Mouse (Mus musculus) intestine, embryonic 16.5 days (tissue): Measurements from ENCODE around the gene Ssmem1. TPM values are rescaled to one million over a fixed set of nuclear protein-coding genes. Genes with fewer than 3 reads are reported as not detected.

Experiments used
- ATAC-seq: fragments of 200-750 bp; cut with Nextera tagmentation; 2 replicates; pipeline ENCODE4 v1.8.0; 2017; ENCODE audit warnings: moderate TSS enrichment, moderate library complexity
- H3K27ac ChIP-seq: fragments of 300-500 bp; sonication (generic); 2 replicates; pipeline ENCODE4 v1.5.1; 2014; ENCODE audit warnings: mild to moderate bottlenecking, low read length
- H3K27me3 ChIP-seq: fragments of 300-500 bp; sonication (generic); replicated peaks from 2 replicates; pipeline ENCODE4 v1.6.1; 2014; ENCODE audit warnings: low read length, control low read depth, mixed read lengths; ENCODE audit not compliant: control insufficient read depth, insufficient read depth
- H3K36me3 ChIP-seq: fragments of 300-500 bp; sonication (generic); 2 replicates; pipeline ENCODE4 v1.6.1; 2014; ENCODE audit warnings: low read length, control low read depth; ENCODE audit not compliant: control insufficient read depth, insufficient read depth
- H3K4me1 ChIP-seq: fragments of 300-500 bp; sonication (generic); 2 replicates; pipeline ENCODE4 v1.6.1; 2014; ENCODE audit warnings: low read length, control low read depth, mixed read lengths; ENCODE audit not compliant: control insufficient read depth, insufficient read depth
- H3K4me2 ChIP-seq: fragments of 300-500 bp; sonication (generic); 2 replicates; pipeline ENCODE4 v1.6.1; 2014; ENCODE audit warnings: low read depth, low read length, control low read depth
- H3K4me3 ChIP-seq: fragments of 300-500 bp; sonication (generic); 2 replicates; pipeline ENCODE4 v1.5.1; 2014; ENCODE audit warnings: mild to moderate bottlenecking, low read length
- H3K9ac ChIP-seq: fragments of 300-500 bp; sonication (generic); 2 replicates; pipeline ENCODE4 v1.6.1; 2014; ENCODE audit warnings: low read depth, low read length
- H3K9me3 ChIP-seq: fragments of 300-500 bp; sonication (generic); 2 replicates; pipeline ENCODE4 v1.6.1; 2016; ENCODE audit warnings: low read length, control low read depth; ENCODE audit not compliant: control insufficient read depth
- WGBS: fragments of 180-500 bp; shearing (Covaris S2); extraction: QIAGEN DNeasy Blood & Tissue Kit; methylation state at CpG from one replicate; pipeline ENCODE4 v1.1.7; 2014; 5-methylcytosine and 5-hydroxymethylcytosine counted together
- polyA plus RNA-seq: library from polyadenylated mRNA; unstranded; fragments of >200 nt; fragmentation: Nextera tagmentation; extraction: Ambion mirVana; gene quantifications from 2 replicates; pipeline ENCODE4 v1.2.1, GENCODE M21; 2015

The Ssmem1 gene
- polyA plus RNA-seq, 1 experiment from 2014 or later = not detected

DNA sequence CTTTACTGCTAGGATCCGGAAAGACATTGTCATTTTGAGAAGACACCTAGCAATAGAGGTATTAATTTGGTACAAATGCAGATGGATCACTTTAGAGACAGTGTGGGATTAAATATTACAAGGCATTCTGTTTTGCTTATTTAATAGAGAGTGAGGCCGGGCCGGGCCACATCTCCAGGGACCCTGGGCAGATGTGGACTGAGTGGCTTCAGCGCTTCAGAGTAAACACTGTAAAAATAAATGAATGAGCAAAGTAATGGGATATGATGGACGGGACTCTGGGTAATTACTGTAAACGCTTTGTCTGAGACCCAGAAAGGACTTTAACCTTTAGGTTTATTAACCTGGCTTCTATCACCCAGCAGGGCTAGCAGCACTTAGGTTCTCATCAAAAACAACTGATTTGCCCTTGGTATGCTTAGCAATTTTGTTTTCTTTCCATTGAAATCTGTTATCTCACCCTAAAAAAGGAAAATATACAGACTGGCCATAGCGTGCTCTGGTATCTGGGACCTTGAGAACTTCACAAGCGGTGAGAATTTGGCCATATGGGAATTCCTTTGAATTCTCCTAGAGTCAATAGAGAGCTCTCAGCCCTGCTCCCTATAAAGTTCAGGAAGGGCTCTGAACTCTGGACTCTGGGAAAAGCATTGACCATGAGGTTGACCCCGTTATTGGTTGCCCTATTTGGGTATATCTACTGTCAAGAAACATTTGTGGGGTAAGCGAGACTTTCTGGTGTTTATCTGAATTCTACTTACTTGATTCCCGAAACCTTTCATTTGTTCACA lies 31.6 kb downstream of the Ssmem1 start, which contains the start of gene Cpa2:
Cpa2 (plus strand) TSS at position 574 of the 791 bp plus-strand sequence.
- WGBS = 48% methylated on average over 11 of the region's 11 CpGs
- H3K9me3 ChIP-seq = no peaks in the 10 kb centered on the region
- no peak within 1 kb of the TSS for H3K4me2 ChIP-seq
- no peak within 1 kb of the TSS; the same call in 1 of the 2 replicates for H3K27ac ChIP-seq
- no peaks in the 10 kb centered on the region for H3K27me3 ChIP-seq
- no peak within 1 kb of the TSS for H3K9ac ChIP-seq
- H3K36me3 ChIP-seq = no peaks in the 10 kb centered on the region
- ATAC-seq = peak; percentile 57
- H3K4me3 ChIP-seq = no peak within 1 kb of the TSS
- H3K4me1 ChIP-seq = peaks cover 24% of the 10 kb centered on the region

DNA sequence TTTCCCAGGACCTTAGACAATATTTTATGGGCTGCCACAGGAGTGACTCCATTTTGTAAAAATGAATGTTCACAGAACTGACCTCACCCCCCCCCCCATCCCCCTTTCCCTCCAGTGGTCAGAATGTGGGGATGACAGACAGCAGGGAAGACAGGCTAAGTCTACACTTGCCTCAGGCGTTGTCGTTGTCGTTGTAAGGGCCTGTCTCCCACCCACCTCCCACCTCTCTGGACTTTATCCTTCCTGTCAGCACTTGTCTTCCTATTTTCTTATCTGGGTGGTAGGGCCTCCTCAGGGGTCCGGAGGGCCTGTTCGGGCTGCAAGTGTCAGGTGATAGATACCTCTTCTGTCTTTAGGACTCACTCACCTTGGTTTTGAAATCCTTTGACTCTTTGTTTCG lies 32.6 kb downstream of the Ssmem1 start:
- H3K27me3 ChIP-seq = no peaks in the 10 kb centered on the region
- H3K4me1 ChIP-seq = peaks cover 24% of the 10 kb centered on the region
- no peaks in the 10 kb centered on the region for H3K36me3 ChIP-seq
- ATAC-seq = no peak
- 63% methylated on average over 6 of the region's 6 CpGs for WGBS
- H3K4me2 ChIP-seq = no peak overlapping the region
- no peak overlapping the region for H3K27ac ChIP-seq
- H3K9me3 ChIP-seq = no peaks in the 10 kb centered on the region
- H3K4me3 ChIP-seq = no peak overlapping the region
- no peak overlapping the region for H3K9ac ChIP-seq

DNA sequence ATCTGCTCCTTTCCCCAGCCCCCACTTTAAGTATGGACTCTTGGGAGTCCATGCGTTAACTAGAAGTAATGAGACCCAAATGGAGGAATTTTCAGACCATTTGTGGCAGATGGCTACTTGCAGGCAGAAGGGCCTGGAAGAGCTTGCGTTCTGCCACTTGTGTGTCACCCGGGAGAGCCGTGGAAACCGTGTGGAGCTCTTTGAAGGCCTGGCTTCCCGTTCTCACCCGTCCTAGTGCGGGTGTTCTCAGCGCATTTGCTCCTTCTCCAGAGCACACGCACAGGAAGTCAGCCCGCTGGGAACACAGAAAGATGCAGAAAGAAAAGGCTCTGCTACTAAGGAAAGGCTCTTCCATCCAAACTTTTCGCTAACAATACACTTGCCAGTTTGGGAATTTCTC lies 33.4 kb downstream of the Ssmem1 start:
- no peak for ATAC-seq
- no peaks in the 10 kb centered on the region for H3K27me3 ChIP-seq
- peak overlapping the region; percentile 37; the same call in 1 of the 2 replicates for H3K27ac ChIP-seq
- no peaks in the 10 kb centered on the region for H3K36me3 ChIP-seq
- no peaks in the 10 kb centered on the region for H3K9me3 ChIP-seq
- peaks cover 26% of the 10 kb centered on the region for H3K4me1 ChIP-seq
- 52% methylated on average over 12 of the region's 12 CpGs for WGBS
- no peak overlapping the region for H3K4me2 ChIP-seq
- no peak overlapping the region for H3K4me3 ChIP-seq
- H3K9ac ChIP-seq = no peak overlapping the region

DNA sequence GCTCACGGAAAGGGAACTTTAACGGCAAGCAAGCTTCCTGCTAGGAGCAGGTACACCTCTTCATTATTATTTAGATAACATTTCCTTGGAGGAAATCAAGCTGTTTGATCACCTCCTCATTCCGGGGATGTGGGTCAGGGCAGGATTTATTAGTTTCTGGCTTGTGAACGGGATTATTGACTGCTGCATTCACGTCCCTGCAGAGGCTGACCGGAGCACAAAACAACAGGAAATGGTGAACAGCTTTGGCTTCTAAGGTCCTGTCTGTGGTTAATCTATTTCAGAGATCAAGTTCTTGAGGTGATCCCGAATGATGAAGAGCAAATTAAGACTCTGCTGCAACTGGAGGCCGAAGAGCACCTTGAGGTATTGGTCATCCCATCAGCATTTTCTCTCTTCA lies 34.2 kb downstream of the Ssmem1 start:
- Histone ChIP-seq H3K27ac (no peak overlapping the region), H3K4me2 (0 out of 2 replicates have a peak overlapping the region, but pooled peaks have one; percentile 1), H3K9me3 (no peaks in the 10 kb centered on the region), H3K36me3 (no peaks in the 10 kb centered on the region), H3K4me3 (no peak overlapping the region), H3K4me1 (peaks cover 19% of the 10 kb centered on the region), H3K9ac (no peak overlapping the region), H3K27me3 (no peaks in the 10 kb centered on the region)
- 33% methylated on average over 8 of the region's 8 CpGs for WGBS
- ATAC-seq = no peak

DNA sequence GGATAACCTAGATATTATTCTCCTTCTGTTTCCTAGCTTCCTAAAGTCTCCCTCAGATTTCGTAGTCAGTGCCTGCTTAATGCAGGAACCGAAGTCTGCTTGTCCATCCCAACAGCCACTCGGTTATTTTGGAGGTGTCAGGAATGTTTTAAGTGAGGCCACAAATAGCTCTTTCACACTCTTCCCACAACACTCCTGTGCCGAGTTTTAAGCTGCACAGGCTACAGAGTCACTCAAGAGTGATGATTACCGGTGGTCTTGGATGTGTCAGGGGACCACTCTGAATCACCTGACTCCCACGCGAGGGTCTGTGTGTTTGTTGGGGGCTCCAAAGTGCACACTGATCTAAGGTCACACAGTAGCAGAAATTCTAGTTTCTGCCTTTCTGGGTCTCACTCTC lies 36.0 kb downstream of the Ssmem1 start:
- ATAC-seq = no peak
- Histone ChIP-seq H3K4me1 (peaks cover 25% of the 10 kb centered on the region), H3K9ac (no peak overlapping the region), H3K36me3 (no peaks in the 10 kb centered on the region), H3K4me3 (no peak overlapping the region), H3K9me3 (no peaks in the 10 kb centered on the region), H3K27me3 (no peaks in the 10 kb centered on the region), H3K4me2 (no peak overlapping the region), H3K27ac (no peak overlapping the region)
- 76% methylated on average over 7 of the region's 7 CpGs for WGBS

DNA sequence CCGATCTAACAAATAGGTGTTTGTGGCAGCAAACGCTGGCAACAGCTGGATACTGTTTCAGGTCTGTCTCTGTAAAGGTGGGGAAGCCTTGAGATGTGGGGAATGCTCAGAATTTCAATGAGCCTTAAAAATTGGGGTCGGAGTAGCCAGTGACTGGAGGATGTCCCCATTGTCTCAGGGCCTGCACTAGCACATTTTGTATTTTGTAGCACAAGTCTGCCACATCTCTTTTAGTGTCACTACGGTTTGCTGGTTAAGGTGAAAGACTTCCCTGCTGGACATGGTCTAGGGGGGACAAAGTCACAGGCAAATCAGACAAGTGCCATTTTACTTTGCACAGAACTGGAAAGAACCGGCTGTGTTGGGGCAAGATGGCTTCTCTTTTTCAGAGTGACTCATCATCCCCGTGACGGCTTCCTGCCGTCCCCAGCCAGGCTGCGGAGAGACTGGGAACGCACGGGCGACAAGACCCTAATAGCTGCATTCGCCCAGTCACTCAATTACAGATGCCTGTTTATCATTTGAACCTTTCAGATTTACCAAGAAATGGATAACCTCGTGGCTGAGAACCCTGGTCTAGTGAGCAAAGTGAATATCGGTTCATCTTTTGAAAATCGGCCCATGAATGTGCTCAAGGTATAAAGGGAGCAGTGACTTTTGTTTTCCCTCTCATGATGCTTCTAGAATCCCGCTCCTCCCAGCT lies 37.1 kb downstream of the Ssmem1 start:
- Histone ChIP-seq H3K9me3 (no peaks in the 10 kb centered on the region), H3K27ac (peak overlapping the region; percentile 53), H3K9ac (peak overlapping the region; percentile 48), H3K4me2 (peak overlapping the region; percentile 55), H3K4me1 (peaks cover 18% of the 10 kb centered on the region), H3K36me3 (no peaks in the 10 kb centered on the region), H3K27me3 (no peaks in the 10 kb centered on the region), H3K4me3 (peak overlapping the region; percentile 29)
- ATAC-seq = peak; percentile 41; the same call in 1 of the 2 replicates
- 13% methylated on average over 17 of the region's 17 CpGs for WGBS

DNA sequence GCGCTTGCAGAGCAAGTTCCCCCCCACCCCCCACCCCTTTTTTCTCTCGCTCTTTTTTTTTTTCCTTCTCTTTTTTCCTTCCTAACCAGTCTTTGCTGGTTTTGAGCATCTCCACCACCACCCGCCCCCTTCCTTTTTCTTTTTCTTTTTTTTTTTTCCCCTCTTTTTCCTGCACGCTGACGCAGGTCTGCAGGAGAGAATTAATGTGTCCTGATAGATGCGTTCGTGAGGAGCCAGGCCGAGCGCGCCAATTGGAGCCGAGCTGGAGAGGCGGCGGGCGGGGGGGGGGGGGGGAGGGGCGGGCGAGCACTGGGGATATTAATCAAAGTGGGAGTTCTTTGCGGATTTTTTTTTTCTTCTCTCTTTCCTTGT lies 37.6 kb downstream of the Ssmem1 start:
- peak overlapping the region; percentile 55 for H3K4me2 ChIP-seq
- H3K36me3 ChIP-seq = no peaks in the 10 kb centered on the region
- H3K9ac ChIP-seq = peak overlapping the region; percentile 48; the same call in 1 of the 2 replicates
- H3K27ac ChIP-seq = peak overlapping the region; percentile 53
- H3K4me3 ChIP-seq = peak overlapping the region; percentile 29
- 0 out of 2 replicates have a peak, but pooled peaks have one; percentile 36 for ATAC-seq
- no peaks in the 10 kb centered on the region for H3K9me3 ChIP-seq
- H3K27me3 ChIP-seq = no peaks in the 10 kb centered on the region
- 2% methylated on average over 16 of the region's 17 CpGs for WGBS
- H3K4me1 ChIP-seq = peaks cover 18% of the 10 kb centered on the region

DNA sequence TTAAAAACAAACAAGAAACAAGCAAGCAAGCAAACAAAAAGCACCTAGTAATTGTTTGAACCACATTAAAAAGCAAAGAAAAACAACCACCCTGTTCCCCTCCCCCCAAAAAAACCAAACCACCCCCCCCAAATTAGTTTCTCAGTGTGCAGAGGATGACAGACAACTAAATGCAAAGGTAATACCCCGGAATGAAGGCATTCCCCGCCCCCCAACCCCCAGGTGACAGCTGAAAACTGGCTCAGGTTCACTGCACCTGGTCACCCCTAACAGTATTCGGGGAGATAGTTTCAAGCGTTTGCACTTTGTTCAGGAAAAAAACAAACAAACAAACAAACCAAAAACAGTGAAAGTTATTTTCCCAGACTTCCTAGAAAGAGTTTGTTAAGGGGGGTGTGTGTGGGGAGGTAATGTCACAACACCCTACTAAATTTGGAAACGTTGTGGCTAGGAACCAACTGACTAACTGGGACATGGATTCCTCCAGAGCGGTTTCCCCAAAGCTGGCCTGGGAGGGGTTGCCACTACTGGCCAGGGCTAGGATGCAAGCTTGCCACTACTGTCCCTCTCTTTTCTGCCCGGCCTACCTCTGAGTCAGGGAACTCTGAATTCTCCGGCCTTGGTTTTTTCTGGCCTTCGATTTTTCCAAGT lies 38.1 kb downstream of the Ssmem1 start:
- no peak overlapping the region for H3K4me3 ChIP-seq
- no peaks in the 10 kb centered on the region for H3K9me3 ChIP-seq
- peak overlapping the region; percentile 49 for H3K27ac ChIP-seq
- peak overlapping the region; percentile 55; the same call in 1 of the 2 replicates for H3K4me2 ChIP-seq
- no peaks in the 10 kb centered on the region for H3K36me3 ChIP-seq
- H3K9ac ChIP-seq = no peak overlapping the region
- H3K27me3 ChIP-seq = no peaks in the 10 kb centered on the region
- 39% methylated on average over 9 of the region's 9 CpGs for WGBS
- no peak for ATAC-seq
- peaks cover 21% of the 10 kb centered on the region for H3K4me1 ChIP-seq

DNA sequence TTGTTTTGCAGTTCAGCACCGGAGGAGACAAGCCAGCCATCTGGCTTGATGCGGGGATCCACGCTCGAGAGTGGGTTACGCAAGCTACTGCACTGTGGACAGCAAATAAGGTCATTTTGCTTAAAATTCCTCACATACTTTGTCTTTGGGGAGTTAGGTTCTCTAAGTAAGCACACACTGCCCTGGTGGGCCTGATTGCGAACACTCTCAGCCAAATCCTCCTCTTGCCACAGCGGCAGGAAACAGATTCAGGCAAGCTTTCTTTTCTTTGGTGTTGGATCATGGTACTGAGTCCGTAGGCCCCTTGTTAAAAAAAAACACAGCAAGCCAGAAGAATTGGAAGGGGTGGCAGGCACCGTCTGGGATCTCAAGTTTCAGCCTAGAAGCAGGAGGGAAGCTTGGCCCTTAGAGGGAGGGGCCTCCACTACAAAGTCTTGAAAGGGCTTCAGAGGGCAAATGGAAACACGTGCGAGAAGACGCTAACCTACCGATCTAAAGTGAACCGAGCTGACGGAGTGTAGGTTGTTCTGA lies 39.6 kb downstream of the Ssmem1 start:
- Histone ChIP-seq H3K27me3 (no peaks in the 10 kb centered on the region), H3K4me3 (no peak overlapping the region), H3K36me3 (no peaks in the 10 kb centered on the region), H3K9me3 (no peaks in the 10 kb centered on the region), H3K4me1 (peaks cover 13% of the 10 kb centered on the region), H3K9ac (no peak overlapping the region), H3K27ac (peak overlapping the region; percentile 59; the same call in 1 of the 2 replicates), H3K4me2 (no peak overlapping the region)
- WGBS = 33% methylated on average over 15 of the region's 15 CpGs
- no peak for ATAC-seq
